Mouse (Mus musculus) G1E (cell line): Measurements from ENCODE around the gene Mrpl52.

Source experiments
- CTCF ChIP-seq: IDR thresholded peaks from 2 replicates; pipeline ENCODE4 v1.5.1; 2012; ENCODE audit warnings: low read depth, low read length, inconsistent platforms, mixed read lengths
- GATA1 ChIP-seq: IDR thresholded peaks from 2 replicates; pipeline ENCODE4 v1.6.1; 2012; ENCODE audit warnings: borderline replicate concordance, low read length, inconsistent platforms, mixed read lengths
- TAL1 ChIP-seq: conservative IDR thresholded peaks from 2 replicates; pipeline ENCODE4 v1.6.1; 2012; ENCODE audit warnings: low read depth, low read length, inconsistent platforms, mixed read lengths

DNA sequence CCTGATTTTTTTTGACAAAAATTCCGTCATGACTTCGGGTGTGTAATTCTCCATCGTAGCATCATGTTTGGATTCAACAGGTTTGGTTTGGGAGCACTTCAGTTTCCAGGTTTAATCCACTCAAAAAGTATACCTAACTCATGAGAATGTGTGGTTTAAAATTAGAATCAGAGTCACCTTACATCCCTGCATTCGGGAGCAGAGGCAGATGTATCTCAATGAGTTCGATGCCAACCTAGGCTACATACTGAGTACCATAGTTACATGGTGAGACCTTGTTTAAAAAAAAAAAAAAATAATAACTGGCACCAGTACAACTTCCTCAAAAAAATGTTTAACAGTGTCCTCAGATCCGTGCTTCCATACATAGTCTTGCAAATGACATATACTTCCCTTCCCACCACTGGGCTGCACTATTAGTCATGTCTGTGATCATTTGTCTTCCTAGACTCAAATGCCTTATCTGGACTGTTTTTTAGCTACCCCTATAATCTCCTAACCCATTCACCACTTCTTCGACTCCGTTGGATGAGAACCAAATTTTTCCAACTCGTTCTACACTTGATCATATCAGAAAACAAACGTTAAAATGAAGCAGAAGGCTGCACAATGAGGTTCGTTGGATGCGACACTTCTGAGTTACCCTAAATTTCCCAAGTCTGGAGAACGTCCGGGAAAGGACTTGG is 563 bp upstream of the Mrpl52 start:
- TF ChIP-seq CTCF: no peak
- TF ChIP-seq TAL1: no peak
- no peak for TF ChIP-seq GATA1
